Mouse (Mus musculus) hindbrain, embryonic 15.5 days (tissue): Measurements from ENCODE around the gene Gm45808. TPM values are rescaled to one million over a fixed set of nuclear protein-coding genes. Genes with fewer than 3 reads are reported as not detected.
A peak's percentile ranks its signal among the peaks of the same experiment; 100 is the strongest.

Experiments used
- ATAC-seq: fragments of 200-750 bp; cut with Nextera tagmentation; 2 replicates; pipeline ENCODE4 v1.8.0; 2017; ENCODE audit warnings: low read depth, moderate number of reproducible peaks, moderate TSS enrichment; ENCODE audit not compliant: low FRiP score
- H3K27ac ChIP-seq: fragments of 300-500 bp; sonication (generic); replicated peaks from 2 replicates; pipeline ENCODE4 v1.5.1; 2015; ENCODE audit warnings: mild to moderate bottlenecking, inconsistent platforms
- H3K27me3 ChIP-seq: fragments of 300-500 bp; sonication (generic); 2 replicates; pipeline ENCODE4 v1.6.1; 2015; ENCODE audit warnings: control low read depth, inconsistent platforms
- H3K36me3 ChIP-seq: fragments of 300-500 bp; sonication (generic); 2 replicates; pipeline ENCODE4 v1.6.1; 2015; ENCODE audit warnings: control low read depth, inconsistent platforms
- H3K4me1 ChIP-seq: fragments of 300-500 bp; sonication (generic); replicated peaks from 2 replicates; pipeline ENCODE4 v1.6.1; 2015; ENCODE audit warnings: control low read depth, inconsistent platforms
- H3K4me2 ChIP-seq: fragments of 300-500 bp; sonication (generic); 2 replicates; pipeline ENCODE4 v1.6.1; 2015; ENCODE audit warnings: moderate library complexity, mild to moderate bottlenecking, inconsistent platforms
- H3K4me3 ChIP-seq: fragments of 300-500 bp; sonication (generic); 2 replicates; pipeline ENCODE4 v1.5.1; 2015; ENCODE audit warnings: mild to moderate bottlenecking, inconsistent platforms
- H3K9ac ChIP-seq: fragments of 300-500 bp; sonication (generic); 2 replicates; pipeline ENCODE4 v1.6.1; 2015; ENCODE audit warnings: inconsistent platforms
- H3K9me3 ChIP-seq: fragments of 300-500 bp; sonication (generic); 2 replicates; pipeline ENCODE4 v1.6.1; 2016; ENCODE audit warnings: control low read depth, inconsistent platforms
- WGBS: fragments of 180-500 bp; shearing (Covaris S2); methylation state at CpG from one replicate; pipeline ENCODE4 v1.1.7; 2015; 5-methylcytosine and 5-hydroxymethylcytosine counted together
- microRNA-seq: library from miRNA; unstranded; fragments of <30 nt; microRNA quantifications from one replicate; pipeline ENCODE4, GENCODE M21; 2016
- polyA plus RNA-seq: library from polyadenylated mRNA; unstranded; fragments of >200 nt; fragmentation: Nextera tagmentation; extraction: Ambion mirVana; gene quantifications from 2 replicates; pipeline ENCODE4 v1.2.1, GENCODE M21; 2015

Gm45808 gene
- polyA plus RNA-seq, 1 experiment from 2014 or later: not detected

DNA sequence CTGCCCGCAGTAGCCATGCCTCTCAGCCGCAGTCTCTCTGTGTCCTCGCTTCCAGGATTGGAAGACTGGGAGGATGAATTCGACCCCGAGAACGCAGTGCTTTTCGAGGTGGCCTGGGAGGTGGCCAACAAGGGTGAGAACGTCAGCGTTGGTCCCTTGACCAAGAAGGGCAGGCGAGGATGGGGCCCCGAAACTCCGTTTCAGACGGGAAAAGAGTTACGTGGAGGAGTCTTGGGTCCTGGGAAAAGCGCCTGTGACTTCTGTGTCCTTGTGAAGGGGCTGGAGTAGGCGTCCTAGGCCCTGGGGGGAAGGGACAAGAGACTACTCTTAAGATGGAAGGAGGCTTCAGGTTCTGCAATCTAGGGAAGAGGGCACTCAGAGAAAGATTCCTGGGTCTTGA, 51.6 kb downstream of the Gm45808 start:
- 0 out of 2 replicates have a peak, but pooled peaks have one; percentile 19 for ATAC-seq
- Histone ChIP-seq H3K27me3 (no peaks in the 10 kb centered on the region), H3K9ac (peak overlapping the region; percentile 64), H3K36me3 (peaks cover 4% of the 10 kb centered on the region; the same call in 1 of the 2 replicates), H3K4me3 (peak overlapping the region; percentile 85), H3K4me1 (peaks cover 43% of the 10 kb centered on the region), H3K4me2 (peak overlapping the region; percentile 77), H3K27ac (peak overlapping the region; percentile 72), H3K9me3 (no peaks in the 10 kb centered on the region)
- WGBS: 3% methylated on average over 16 of the region's 16 CpGs

DNA sequence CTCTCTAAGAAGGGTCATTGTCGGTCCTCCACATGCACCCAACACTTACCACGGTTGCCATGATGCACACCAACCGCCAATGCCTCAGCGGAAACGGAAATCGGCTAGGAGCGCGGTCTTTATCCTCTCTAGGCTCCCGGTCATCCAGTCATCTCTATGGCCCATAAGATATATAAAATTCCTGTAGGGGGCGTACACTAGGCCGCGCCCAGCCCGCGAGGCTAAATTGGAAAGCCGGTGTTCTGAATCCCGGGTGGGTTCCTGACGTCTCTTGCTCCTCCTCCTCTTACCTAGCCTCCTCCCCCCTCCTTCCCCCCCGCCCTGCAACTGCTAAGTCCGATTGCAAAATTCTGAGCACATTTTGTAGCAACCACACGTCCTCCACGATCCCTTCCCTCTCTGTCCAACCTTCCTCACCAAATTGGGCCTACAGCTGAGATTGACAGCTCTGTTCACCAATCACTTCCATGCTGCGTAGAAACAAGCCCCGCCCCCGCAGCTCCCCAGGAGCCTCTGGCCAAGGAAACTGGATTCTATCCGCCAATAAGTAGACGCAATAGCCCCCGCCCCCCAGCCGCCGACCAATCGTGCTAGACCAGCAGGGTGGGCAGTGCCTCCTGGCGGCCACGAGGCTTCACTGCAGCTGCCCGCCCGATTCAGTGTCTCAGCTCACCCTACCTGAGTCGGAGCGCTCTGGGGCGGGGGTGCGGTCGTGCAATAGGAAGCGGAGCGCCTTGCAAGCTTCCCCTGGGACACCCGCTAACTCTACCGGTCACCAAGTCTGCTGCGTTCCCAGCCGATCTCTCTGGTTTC, 52.2 kb downstream of the Gm45808 start, which contains the start of gene Gys1:
TSS of gene Gys1 (plus strand) at position 642 of the 813 bp plus-strand sequence.
- WGBS: under 1% methylated on average over 45 of the region's 45 CpGs
- H3K4me1 ChIP-seq: peaks cover 43% of the 10 kb centered on the region

DNA sequence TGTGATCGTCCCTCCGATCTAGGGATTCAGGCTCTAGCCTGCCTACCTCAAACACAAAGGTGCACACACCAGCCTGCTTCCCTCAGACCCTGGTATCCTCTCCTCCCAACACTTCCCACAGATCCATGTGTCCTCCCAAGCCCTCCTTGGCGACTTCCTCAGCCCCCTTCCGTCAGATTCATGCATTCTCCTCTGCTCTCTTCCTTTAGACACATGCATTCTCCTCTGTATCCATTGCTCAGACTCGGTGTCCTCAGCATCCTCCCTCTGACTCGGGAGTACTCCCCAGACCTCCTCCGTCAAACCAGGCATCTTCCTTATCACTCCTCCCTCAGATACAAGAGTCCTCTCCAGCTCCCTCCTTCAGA, 52.8 kb downstream of the Gm45808 start:
- Histone ChIP-seq H3K4me2 (peak overlapping the region; percentile 77), H3K4me1 (peaks cover 43% of the 10 kb centered on the region), H3K9me3 (no peaks in the 10 kb centered on the region), H3K27ac (peak overlapping the region; percentile 90), H3K4me3 (peak overlapping the region; percentile 85), H3K27me3 (no peaks in the 10 kb centered on the region), H3K9ac (peak overlapping the region; percentile 82), H3K36me3 (peaks cover 6% of the 10 kb centered on the region)
- ATAC-seq: no peak
- 1% methylated on average over 7 of the region's 7 CpGs for WGBS

More for the DNA sequence above, 52.2 kb downstream of the Gm45808 start, which contains the start of gene Gys1:
- Histone ChIP-seq H3K27ac (peak within 1 kb of the TSS; percentile 90), H3K36me3 (no peaks in the 10 kb centered on the region; the same call in 1 of the 2 replicates), H3K9me3 (no peaks in the 10 kb centered on the region), H3K27me3 (no peaks in the 10 kb centered on the region), H3K4me3 (peak within 1 kb of the TSS; percentile 85), H3K4me2 (peak within 1 kb of the TSS; percentile 77), H3K9ac (peak within 1 kb of the TSS; percentile 82)
- peak; percentile 97 for ATAC-seq

DNA sequence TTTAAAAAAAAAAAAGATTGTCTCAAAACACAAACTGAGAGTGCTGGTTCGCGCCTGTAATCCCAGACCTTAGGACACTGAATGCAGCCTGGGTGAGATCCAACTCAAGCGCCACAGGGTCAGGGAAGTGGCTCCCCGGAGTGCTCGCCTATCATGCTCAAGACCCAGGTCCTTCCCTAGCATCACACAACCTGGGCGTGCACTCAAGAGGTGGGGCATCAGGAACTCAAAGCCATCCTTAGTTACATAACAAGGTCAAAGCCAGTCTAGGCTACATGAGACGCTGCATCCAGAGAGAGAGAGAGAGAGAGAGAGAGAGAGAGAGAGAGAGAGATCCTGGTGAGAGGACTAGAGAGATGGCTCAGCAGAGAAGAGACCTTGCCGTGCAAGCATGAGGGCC, 60.1 kb downstream of the Gm45808 start:
- no peak for ATAC-seq
- H3K27ac ChIP-seq: no peak overlapping the region
- H3K36me3 ChIP-seq: peaks cover 62% of the 10 kb centered on the region
- H3K27me3 ChIP-seq: peaks cover under 1% of the 10 kb centered on the region; the same call in 1 of the 2 replicates
- H3K4me2 ChIP-seq: no peak overlapping the region
- no peak overlapping the region for H3K9ac ChIP-seq
- no peaks in the 10 kb centered on the region for H3K9me3 ChIP-seq
- H3K4me3 ChIP-seq: no peak overlapping the region
- WGBS: 93% methylated on average over 8 of the region's 8 CpGs
- no peaks in the 10 kb centered on the region for H3K4me1 ChIP-seq

DNA sequence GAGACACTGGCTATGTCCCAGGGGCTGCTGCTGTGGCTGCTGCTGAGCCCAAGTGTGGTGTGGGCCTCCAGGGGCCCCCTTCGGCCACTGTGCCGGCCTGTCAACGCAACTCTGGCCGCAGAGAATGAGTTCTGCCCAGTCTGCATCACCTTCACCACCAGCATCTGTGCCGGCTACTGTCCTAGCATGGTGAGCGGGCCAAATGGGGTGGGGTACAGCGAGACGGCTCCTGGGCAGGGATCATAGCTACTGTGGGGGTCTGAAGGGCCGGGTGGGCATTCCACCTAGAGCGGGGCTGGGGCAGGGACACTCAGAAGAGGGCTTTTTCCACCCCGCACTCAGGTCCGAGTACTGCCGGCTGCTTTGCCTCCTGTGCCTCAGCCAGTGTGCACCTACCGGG, 65.4 kb downstream of the Gm45808 start:
- Histone ChIP-seq H3K36me3 (peaks cover 42% of the 10 kb centered on the region), H3K27me3 (peaks cover 54% of the 10 kb centered on the region)
- no peak for ATAC-seq

DNA sequence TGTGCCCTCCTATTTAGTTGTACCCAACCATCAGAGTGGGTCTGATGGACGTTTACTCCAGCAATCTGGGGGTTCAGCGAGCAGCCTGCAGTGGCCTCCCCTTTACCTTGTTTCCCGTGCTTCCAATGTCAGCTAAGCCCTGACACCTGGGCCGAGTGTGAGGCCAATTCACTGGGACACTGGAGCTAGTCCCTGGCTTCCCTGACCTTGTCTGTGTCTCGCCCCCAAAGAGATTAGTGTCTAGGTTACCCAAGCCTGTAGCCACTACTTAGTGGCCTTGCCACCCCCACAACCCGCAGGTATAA, 66.0 kb downstream of the Gm45808 start, which contains the start of gene Lhb:
TSS of gene Lhb (plus strand) at position 206 of the 305 bp plus-strand sequence.
- peaks cover 61% of the 10 kb centered on the region for H3K27me3 ChIP-seq
- peaks cover 42% of the 10 kb centered on the region for H3K36me3 ChIP-seq
- ATAC-seq: no peak

More for the DNA sequence above, 65.4 kb downstream of the Gm45808 start:
- Histone ChIP-seq H3K27ac (no peak overlapping the region), H3K4me3 (no peak overlapping the region), H3K9me3 (no peaks in the 10 kb centered on the region), H3K4me1 (no peaks in the 10 kb centered on the region), H3K4me2 (no peak overlapping the region), H3K9ac (no peak overlapping the region)
- 88% methylated on average over 14 of the region's 14 CpGs for WGBS

DNA sequence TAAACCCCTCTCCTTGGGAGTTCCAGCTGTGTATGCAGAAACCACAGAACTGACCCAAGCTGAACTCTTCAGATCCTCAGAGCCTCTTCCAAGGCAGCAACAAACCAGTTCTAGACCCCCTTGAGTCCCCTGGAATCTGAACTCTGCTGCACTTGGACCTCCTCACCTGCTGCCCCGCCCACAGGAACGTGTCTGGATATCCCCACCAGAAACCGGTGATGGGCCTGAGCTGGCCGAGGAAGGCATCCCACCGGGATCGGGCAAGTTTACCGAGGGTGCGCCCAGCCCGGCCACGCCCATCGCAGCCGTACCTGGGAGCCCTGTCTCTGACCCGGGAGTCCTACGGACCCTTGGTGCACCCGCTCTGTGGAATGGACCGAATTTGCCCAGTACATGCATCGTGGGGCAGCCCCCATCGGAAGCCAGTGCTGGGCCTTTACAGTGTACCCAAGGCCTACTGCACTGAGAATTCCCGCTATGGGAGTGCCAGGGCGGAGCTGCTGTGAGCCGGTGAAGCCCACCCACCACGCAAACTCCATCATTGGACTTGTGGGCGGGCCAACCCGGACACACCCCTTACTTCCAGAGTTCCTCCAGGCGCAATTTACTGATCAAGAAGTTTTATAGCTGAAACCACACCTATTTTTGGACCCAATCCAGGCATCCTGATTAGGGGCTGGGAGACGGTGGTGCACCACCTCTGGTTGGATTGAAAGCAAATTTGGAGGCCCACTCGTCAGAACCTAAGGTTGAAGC, 66.6 kb downstream of the Gm45808 start:
- H3K27me3 ChIP-seq: peaks cover 66% of the 10 kb centered on the region
- no peak overlapping the region for H3K4me2 ChIP-seq
- H3K4me3 ChIP-seq: no peak overlapping the region
- H3K27ac ChIP-seq: no peak overlapping the region
- no peak overlapping the region for H3K9ac ChIP-seq
- no peaks in the 10 kb centered on the region for H3K9me3 ChIP-seq
- H3K36me3 ChIP-seq: peaks cover 40% of the 10 kb centered on the region
- peaks cover 4% of the 10 kb centered on the region; the same call in 1 of the 2 replicates for H3K4me1 ChIP-seq
- ATAC-seq: no peak
- 17% methylated on average over 27 of the region's 27 CpGs for WGBS

More for the DNA sequence above, 66.0 kb downstream of the Gm45808 start, which contains the start of gene Lhb:
- H3K4me2 ChIP-seq: no peak within 1 kb of the TSS
- H3K4me3 ChIP-seq: no peak within 1 kb of the TSS
- 65% methylated on average over 6 of the region's 6 CpGs for WGBS
- H3K27ac ChIP-seq: no peak within 1 kb of the TSS
- H3K4me1 ChIP-seq: peaks cover 1% of the 10 kb centered on the region; the same call in 1 of the 2 replicates
- no peak within 1 kb of the TSS for H3K9ac ChIP-seq
- H3K9me3 ChIP-seq: no peaks in the 10 kb centered on the region

DNA sequence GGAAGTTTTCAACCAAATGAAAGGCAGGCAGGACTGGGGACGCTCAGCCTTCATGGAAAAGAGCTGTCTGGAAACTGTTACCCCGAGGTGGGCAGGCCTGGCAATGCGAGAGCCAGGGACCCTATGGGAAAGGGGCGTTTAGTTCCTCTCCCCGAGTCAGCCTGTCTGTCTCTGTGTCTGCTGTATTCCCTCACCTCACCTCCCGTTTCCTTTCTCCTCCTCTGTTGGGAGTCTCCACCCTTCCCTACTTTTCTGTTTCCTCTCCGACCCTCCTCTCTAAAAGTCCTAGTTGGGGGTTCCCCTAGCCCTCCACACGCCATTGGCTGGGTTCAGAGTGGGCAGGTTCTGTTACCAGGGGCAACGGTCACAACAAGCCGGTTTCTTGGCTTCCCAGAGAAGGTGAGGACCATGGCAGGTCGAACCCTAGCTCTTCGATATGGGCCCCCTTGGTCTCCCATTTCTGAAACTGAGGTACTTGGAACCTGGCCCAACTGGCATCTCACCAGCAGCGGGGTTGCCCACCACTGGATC, 68.6 kb downstream of the Gm45808 start:
- no peak overlapping the region for H3K4me2 ChIP-seq
- WGBS: 13% methylated on average over 13 of the region's 13 CpGs
- H3K4me3 ChIP-seq: no peak overlapping the region
- H3K27ac ChIP-seq: no peak overlapping the region
- no peak for ATAC-seq
- H3K27me3 ChIP-seq: peaks cover 86% of the 10 kb centered on the region
- H3K9ac ChIP-seq: no peak overlapping the region
- H3K36me3 ChIP-seq: peaks cover 20% of the 10 kb centered on the region
- H3K4me1 ChIP-seq: peaks cover 18% of the 10 kb centered on the region
- H3K9me3 ChIP-seq: no peaks in the 10 kb centered on the region

Small RNA genes within 50 kb of the gene (microRNA-seq; reads per million reads assigned to microRNA genes)
- not detected for gene Gm22133

Other genes with a start within 250 kb of the Gm45808 start
- 1.4 and 1.7 TPM in 2 replicates for gene Cd37, start 247.7 kb downstream of the Gm45808 start, polyA plus RNA-seq
- 0.62 and 1.3 TPM in 2 replicates for gene Slc6a16, start 245.7 kb downstream of the Gm45808 start, polyA plus RNA-seq
- gene Slc6a21, start 209.3 kb downstream of the Gm45808 start, polyA plus RNA-seq: 0.16 TPM in 1 of 2 replicates, not detected in the other
- gene Trpm4, start 153.0 kb downstream of the Gm45808 start, polyA plus RNA-seq: 11.3 TPM in 2 replicates
- gene Hrc, start 151.5 kb downstream of the Gm45808 start, polyA plus RNA-seq: 0.65 and 0.68 TPM in 2 replicates
- 29.9 and 32.1 TPM in 2 replicates for gene Ppfia3, start 119.8 kb downstream of the Gm45808 start, polyA plus RNA-seq
- 33.7 and 38.7 TPM in 2 replicates for gene Lin7b, start 116.2 kb downstream of the Gm45808 start, polyA plus RNA-seq
- 179 and 183 TPM in 2 replicates for gene Snrnp70, start 91.1 kb downstream of the Gm45808 start, polyA plus RNA-seq
- gene Kcna7, start 81.2 kb downstream of the Gm45808 start, polyA plus RNA-seq: not detected in 2 replicates
- gene Ntf5, start 73.1 kb downstream of the Gm45808 start, polyA plus RNA-seq: 0.17 TPM in 1 of 2 replicates, not detected in the other
- 0.92 and 2.0 TPM in 2 replicates for gene Lhb, start 66.0 kb downstream of the Gm45808 start, polyA plus RNA-seq
- gene Gys1, start 52.0 kb downstream of the Gm45808 start, polyA plus RNA-seq: 23.4 and 25.1 TPM in 2 replicates
- 108 and 110 TPM in 2 replicates for gene Ruvbl2, start 48.7 kb downstream of the Gm45808 start, polyA plus RNA-seq
- 5,657 and 5,762 TPM in 2 replicates for gene Ftl1, start 26.9 kb downstream of the Gm45808 start, polyA plus RNA-seq
- 245 and 250 TPM in 2 replicates for gene Bax, start 19.9 kb downstream of the Gm45808 start, polyA plus RNA-seq
- gene Tulp2, start 4.9 kb downstream of the Gm45808 start, polyA plus RNA-seq: 0.13 and 0.30 TPM in 2 replicates
- 4.5 and 4.6 TPM in 2 replicates for gene Dhdh, start 2.0 kb upstream of the Gm45808 start, polyA plus RNA-seq
- 137 TPM in 2 replicates for gene Nucb1, start 23.6 kb upstream of the Gm45808 start, polyA plus RNA-seq
- gene Ppp1r15a, start 39.5 kb upstream of the Gm45808 start, polyA plus RNA-seq: 13.8 and 14.4 TPM in 2 replicates
- 2.5 and 3.3 TPM in 2 replicates for gene Plekha4, start 39.5 kb upstream of the Gm45808 start, polyA plus RNA-seq
- 0.18 and 0.26 TPM in 2 replicates for gene Hsd17b14, start 68.1 kb upstream of the Gm45808 start, polyA plus RNA-seq
- gene Bcat2, start 83.3 kb upstream of the Gm45808 start, polyA plus RNA-seq: 22.2 and 22.7 TPM in 2 replicates
- gene Fgf21, start 128.7 kb upstream of the Gm45808 start, polyA plus RNA-seq: not detected in 2 replicates
- gene Fut1, start 130.5 kb upstream of the Gm45808 start, polyA plus RNA-seq: not detected in 2 replicates
- gene Izumo1, start 135.0 kb upstream of the Gm45808 start, polyA plus RNA-seq: 0.08 and 0.09 TPM in 2 replicates
- gene Rasip1, start 140.7 kb upstream of the Gm45808 start, polyA plus RNA-seq: 20.2 and 24.3 TPM in 2 replicates
- gene Mamstr, start 153.2 kb upstream of the Gm45808 start, polyA plus RNA-seq: 4.0 and 5.2 TPM in 2 replicates
- 0.05 and 0.32 TPM in 2 replicates for gene Fut2, start 179.6 kb upstream of the Gm45808 start, polyA plus RNA-seq
- 1.4 and 1.6 TPM in 2 replicates for gene Ntn5, start 197.2 kb upstream of the Gm45808 start, polyA plus RNA-seq
- gene Sec1, start 207.6 kb upstream of the Gm45808 start, polyA plus RNA-seq: 0.35 and 0.89 TPM in 2 replicates
- 58.6 and 67.3 TPM in 2 replicates for gene Car11, start 213.0 kb upstream of the Gm45808 start, polyA plus RNA-seq
- gene Dbp, start 218.3 kb upstream of the Gm45808 start, polyA plus RNA-seq: 2.9 and 4.1 TPM in 2 replicates
- 528 and 575 TPM in 2 replicates for gene Rpl18, start 228.6 kb upstream of the Gm45808 start, polyA plus RNA-seq
- gene Sphk2, start 231.2 kb upstream of the Gm45808 start, polyA plus RNA-seq: 24.4 and 26.9 TPM in 2 replicates
- 0.38 and 0.57 TPM in 2 replicates for gene Fam83e, start 234.4 kb upstream of the Gm45808 start, polyA plus RNA-seq
- gene Spaca4, start 239.0 kb upstream of the Gm45808 start, polyA plus RNA-seq: not detected in 2 replicates